Mouse (Mus musculus): ENCODE measurements around the gene Derl3.

Derl3 gene

GRCm38 (mm10) chr10:75913013-75913589, 19.9 kb downstream of the Derl3 start:
- no peak for ATAC-seq (ENCODE audit: low TSS enrichment)

- ATAC-seq (ENCODE audit: low TSS enrichment), result no peak
Observed at GRCm38 (mm10) chr10:75915557-75915956, 22.3 kb downstream of the Derl3 start.

- no peak for ATAC-seq (ENCODE audit: low TSS enrichment)
Observed at GRCm38 (mm10) chr10:75916840-75917239, 23.6 kb downstream of the Derl3 start.

GRCm38 (mm10) chr10:75919026-75919425, 25.8 kb downstream of the Derl3 start:
- ATAC-seq (ENCODE audit: low TSS enrichment), result no peak

GRCm38 (mm10) chr10:75921026-75921725, 28.0 kb downstream of the Derl3 start, which contains the start of gene Smarcb1:
Gene Smarcb1 (minus strand): TSS chr10:75921617.
- ATAC-seq (ENCODE audit: low TSS enrichment), result peak; percentile 88

GRCm38 (mm10) chr10:75921726-75922560, 28.7 kb downstream of the Derl3 start:
- peak; percentile 51 for ATAC-seq (ENCODE audit: low TSS enrichment)

GRCm38 (mm10) chr10:75924324-75924723, 31.1 kb downstream of the Derl3 start:
- no peak for ATAC-seq (ENCODE audit: low TSS enrichment)

- ATAC-seq (ENCODE audit: low TSS enrichment), result no peak
Observed at GRCm38 (mm10) chr10:75926396-75926795, 33.2 kb downstream of the Derl3 start.

- no peak for ATAC-seq (ENCODE audit: low TSS enrichment)
Observed at GRCm38 (mm10) chr10:75930304-75930703, 37.1 kb downstream of the Derl3 start.

- ATAC-seq (ENCODE audit: low TSS enrichment), result no peak
Observed at GRCm38 (mm10) chr10:75931311-75931710, 38.1 kb downstream of the Derl3 start.

GRCm38 (mm10) chr10:75932081-75932678, 39.0 kb downstream of the Derl3 start:
- peak; percentile 17; the same call in 1 of the 2 replicates for ATAC-seq (ENCODE audit: low TSS enrichment)

- ATAC-seq (ENCODE audit: low TSS enrichment), result no peak
Observed at GRCm38 (mm10) chr10:75932891-75933290, 39.7 kb downstream of the Derl3 start, which contains the start of gene Chchd10. Gene Chchd10 (plus strand): TSS chr10:75933130.

GRCm38 (mm10) chr10:75934991-75935390, 41.8 kb downstream of the Derl3 start:
- ATAC-seq (ENCODE audit: low TSS enrichment), result no peak

- ATAC-seq (ENCODE audit: low TSS enrichment), result peak; percentile 78
Observed at GRCm38 (mm10) chr10:75935680-75936541, 42.7 kb downstream of the Derl3 start, which contains the start of gene Mmp11. Gene Mmp11 (minus strand): TSS chr10:75936496.

GRCm38 (mm10) chr10:75936909-75937667, 43.9 kb downstream of the Derl3 start:
- no peak for ATAC-seq (ENCODE audit: low TSS enrichment)

- no peak for ATAC-seq (ENCODE audit: low TSS enrichment)
Observed at GRCm38 (mm10) chr10:75937851-75938643, 44.8 kb downstream of the Derl3 start.

- peak; percentile 35; the same call in 1 of the 2 replicates for ATAC-seq (ENCODE audit: low TSS enrichment)
Observed at GRCm38 (mm10) chr10:75939481-75940234, 46.4 kb downstream of the Derl3 start.

- no peak for ATAC-seq (ENCODE audit: low TSS enrichment)
Observed at GRCm38 (mm10) chr10:75940520-75940919, 47.3 kb downstream of the Derl3 start, which contains the start of gene Gm867. Gene Gm867 (minus strand): TSS chr10:75940672.

Data from frontal cortex, adult (tissue).